Mouse (Mus musculus): Measurements from ENCODE around the gene Ppp1r14c.
"Not testable (repeated sequence)": the region's sequence is repeated elsewhere in the genome, so short reads cannot be mapped to it uniquely, and the experiment has no call there.

Ppp1r14c gene

DNA sequence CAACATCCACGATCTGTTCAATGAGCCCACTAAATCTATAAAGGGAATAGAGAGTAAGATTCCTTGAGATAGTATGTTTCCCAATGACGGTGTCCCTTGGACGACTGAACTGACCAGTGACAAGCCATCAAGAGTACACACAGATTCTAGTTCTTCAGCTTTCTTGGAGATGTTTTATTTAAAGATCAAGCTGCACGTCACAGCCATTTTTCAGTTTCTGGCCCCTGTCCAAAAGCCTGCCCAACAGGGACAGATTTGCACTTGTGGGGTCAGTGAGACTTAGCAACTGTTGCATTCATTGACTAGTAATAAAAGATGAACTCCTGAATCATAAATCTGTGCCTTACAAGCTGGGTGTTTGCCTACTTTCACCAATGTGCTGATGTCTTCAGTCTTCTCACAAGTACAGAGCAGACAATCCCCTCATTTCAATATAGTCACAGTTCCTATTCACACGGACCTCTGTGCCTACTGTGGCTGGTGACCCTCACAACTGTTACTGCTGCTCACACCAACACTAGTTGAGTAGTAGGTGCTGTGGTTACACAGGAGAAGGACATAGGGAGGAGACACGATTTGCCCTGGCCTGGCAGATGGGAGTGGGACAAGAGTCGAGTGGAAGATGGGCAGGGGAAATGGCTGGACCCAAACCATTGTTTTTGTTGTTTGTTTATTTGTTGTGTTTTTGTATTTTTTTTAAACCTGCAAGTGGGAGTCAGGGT, 37.7 kb downstream of the Ppp1r14c start:
- DNase-seq: no peak

DNA sequence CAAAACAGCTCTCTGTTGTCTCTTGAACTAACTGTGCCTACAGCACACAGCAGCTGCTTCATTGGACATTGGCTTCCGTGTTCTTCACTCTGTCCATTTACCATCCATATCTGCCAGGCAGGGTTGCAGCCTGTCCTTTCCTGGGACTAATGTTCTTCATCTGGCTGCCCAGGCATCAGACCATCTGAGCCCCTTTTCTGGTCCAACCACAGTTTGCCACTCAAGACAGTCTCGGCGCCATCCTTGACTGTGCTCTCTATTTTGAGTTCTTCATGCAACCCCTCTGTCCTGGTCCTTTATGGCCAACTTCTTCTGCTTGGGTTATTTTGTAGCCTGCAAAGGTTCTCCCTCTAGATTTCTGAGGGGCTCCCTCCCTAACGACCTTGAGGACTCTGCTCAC, 38.5 kb downstream of the Ppp1r14c start:
- no peak for DNase-seq

DNA sequence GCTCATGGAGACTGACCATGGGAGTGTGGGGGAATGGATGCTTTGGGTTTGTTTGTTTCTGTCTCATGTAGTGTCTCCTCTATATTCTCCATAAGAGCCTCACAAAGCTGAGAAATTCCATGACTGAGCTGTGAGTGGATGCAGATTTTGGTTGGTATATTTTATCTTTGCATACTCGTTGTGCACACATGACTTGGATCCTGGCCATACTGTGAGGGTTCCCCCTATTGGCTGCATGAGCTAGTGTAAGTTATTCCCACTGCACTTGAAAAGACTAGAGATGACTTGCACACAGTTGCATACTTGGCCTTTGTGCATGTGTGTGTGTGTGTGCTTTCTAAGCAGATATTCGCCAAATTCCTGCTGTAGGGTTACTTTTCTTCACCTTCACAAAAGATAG, 40.4 kb downstream of the Ppp1r14c start:
- no peak for DNase-seq

DNA sequence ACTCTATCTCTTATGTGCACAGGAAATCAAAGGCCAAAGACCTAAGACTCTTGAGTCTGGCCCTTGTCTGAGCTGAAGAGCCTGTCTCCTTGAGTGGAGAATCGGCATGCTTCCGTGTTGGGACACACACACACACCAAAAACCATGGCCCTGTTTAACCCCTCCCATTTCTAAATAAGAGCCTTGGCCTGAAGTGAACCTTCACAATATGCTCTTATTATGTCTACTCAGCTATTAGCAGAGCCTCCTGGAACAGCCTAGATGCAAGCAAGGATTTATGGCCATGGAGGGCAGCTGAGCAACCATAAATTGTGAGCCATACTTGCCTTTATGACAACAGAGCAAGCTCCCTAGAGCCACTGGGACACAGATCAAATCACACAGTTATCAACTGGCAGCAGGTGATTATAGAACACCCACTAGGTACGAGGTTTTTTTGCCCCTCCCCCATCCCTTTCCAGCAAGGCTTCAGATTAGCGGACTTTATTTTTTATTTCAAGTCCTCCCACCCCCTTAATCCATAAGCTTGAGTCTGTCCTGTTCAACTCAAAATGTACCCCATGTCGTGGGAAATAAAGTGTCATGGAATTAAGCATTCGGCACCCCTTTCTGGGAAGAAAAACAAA, 42.3 kb downstream of the Ppp1r14c start:
- DNase-seq: no peak

DNA sequence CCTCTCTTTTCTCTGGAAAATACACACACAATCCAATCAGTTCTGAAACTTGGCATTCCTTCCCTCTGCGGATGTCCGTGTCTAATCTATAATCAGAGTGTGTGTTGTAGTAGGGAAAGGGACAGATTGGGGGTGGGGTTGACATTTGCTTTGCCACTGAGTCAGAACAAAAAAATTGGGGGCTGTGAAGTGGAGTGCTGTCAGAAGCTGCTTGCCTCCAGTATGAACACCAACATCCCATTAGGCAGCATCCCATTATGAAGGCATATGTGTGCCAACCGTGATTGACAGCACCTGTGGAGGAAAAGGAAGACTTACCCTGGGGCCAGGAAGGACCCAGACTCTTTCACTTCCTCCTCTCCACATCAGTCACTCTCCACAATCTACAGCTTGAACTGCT, 42.8 kb downstream of the Ppp1r14c start:
- no peak for DNase-seq

DNA sequence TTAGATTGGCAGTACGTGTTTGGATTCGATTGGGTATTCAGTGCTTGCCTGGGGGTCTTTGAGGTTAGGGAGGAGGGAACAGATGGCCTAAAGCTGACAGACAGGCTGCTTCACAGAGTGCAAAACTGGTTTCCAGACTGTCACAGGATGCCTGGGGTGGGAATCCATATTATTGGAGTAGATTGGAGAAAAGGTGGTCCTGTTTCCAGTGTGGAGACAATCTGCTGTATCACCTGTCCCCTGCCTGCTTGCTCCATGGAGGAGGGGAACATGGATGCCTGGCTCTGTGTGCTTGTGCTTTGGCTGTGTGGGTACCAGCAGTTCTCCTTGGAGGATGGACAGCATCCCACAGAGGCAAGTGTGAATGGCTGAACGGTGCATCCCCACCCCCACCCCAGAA, 45.4 kb downstream of the Ppp1r14c start:
- no peak for DNase-seq

DNA sequence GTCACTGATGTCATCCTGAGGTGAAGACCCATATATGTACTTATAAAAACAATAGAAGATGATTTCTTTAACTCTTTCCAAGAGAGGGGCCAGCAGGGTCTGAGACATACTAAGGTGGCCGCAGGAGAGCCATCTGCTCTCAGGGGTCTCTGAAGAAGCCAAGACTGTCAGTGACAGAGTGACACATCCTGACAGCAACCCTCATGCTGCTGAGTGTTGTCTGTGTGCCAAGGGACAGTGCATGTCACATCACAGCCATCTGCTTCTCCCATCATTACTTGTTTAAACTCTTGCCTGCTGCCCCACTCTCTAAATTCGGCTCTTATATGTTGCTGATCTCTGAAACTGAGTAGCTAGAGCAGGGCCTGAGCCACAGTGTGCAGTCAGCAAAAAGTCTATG, 45.8 kb downstream of the Ppp1r14c start:
- no peak for DNase-seq

DNA sequence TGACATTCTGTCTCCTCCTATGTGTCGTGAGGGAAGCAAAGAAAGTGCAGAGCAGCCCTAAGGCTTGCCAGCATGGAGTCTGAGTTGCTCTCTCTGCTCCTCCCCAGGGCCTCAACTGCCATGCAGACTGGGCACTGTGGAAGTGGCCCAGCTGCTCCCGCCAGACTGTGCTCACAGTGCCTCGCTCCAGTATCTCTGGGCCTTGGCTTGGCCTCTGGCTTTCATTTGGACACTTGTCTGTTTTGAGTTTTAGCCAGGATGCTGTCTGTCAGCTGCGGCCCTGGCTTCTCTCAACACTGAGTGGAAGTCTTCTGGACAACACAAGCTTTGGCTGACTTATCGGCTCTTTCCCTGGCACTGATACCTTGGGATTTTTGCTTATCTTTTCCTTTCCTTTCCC, 49.0 kb downstream of the Ppp1r14c start:
- no peak for DNase-seq

DNA sequence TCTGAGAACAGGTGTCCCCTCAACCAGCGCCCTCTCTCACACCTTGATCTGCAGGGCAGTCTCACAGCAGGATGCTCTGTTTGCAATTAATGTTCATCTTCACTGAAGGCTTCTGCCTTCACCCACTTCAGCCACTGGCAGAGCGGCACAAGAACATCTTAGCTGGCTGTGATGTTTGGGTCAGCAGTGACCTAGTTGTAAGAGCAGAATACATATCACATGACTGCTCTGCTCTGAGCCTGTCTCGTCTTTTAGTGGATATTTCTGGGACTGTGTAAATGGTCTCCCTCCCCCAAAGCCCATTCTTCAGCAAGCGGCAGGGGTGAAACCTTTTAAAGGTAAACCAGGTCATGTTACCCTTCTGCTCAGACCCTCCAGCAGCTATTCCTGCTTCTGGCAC, 50.7 kb downstream of the Ppp1r14c start:
- DNase-seq: no peak

DNA sequence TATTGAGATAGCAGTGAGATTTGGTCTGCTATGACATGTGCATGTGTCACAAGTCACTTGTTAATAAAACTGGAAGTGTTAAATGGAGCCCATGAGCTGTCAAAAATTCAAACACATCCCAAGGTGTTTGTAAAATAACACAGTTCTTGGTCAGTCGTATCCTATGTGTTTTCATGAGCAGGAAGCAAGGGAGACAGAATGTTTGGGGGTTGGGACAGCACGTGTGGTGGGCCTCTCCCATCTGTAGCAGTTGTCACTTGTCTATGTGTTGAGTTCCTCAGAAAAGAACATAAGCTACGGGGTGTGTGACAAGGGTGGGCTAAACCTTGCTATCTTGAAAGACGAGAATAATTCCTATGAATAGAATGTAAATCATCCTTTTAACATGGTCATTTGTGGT, 51.6 kb downstream of the Ppp1r14c start:
- no peak for DNase-seq

DNA sequence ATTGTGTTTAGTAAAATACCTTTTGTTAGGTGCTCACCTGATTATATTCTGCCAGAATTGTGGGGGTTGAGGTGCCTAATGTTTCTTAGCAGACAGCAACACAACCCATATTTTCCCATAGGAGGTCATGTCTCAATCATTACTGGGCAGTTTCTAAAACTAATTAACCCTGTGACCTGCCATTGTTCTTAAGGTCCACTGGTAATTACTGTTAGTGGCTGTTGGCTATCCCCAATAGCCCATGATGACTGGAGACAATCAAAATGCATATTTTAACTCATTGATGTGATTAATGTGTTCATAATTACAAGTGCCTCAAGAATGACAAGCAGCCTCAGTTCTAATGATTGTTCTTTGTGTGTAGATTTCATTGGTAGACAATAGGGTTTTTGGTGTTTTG, 58.2 kb downstream of the Ppp1r14c start:
- no peak for DNase-seq

DNA sequence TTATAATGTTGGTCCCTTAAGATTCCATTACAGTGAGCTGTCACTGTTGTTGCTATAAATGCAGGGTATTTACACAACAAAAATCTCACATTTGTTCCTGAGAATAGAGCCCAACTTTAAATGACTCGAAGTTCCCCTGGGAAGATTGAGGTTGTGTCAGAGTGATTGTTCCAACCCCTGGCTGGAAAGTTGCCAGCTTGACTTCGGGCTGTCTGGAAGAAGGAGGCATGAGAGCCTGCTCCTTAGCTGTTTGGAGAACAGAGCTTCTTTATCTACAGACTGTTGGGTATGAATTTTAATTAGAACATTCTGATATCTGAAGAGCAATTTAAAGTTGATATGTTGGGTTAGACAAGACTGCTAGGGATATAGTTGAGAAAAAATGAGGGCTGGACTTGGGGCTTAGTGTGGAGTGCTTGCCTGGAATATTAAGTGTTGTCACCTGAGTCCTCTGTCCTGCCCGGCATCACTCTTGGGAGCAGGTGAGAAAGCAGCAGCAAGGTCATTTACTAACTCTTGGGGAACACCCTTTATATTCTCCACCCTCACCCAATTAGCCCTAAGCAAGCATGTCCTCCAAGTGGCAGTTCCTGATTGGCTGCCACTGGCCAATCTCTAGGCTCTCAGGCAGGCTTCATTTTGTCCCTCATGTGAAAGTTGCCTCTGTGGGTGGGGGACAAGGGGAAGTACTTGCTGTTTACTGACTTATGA, 62.0 kb downstream of the Ppp1r14c start:
- no peak for DNase-seq

DNA sequence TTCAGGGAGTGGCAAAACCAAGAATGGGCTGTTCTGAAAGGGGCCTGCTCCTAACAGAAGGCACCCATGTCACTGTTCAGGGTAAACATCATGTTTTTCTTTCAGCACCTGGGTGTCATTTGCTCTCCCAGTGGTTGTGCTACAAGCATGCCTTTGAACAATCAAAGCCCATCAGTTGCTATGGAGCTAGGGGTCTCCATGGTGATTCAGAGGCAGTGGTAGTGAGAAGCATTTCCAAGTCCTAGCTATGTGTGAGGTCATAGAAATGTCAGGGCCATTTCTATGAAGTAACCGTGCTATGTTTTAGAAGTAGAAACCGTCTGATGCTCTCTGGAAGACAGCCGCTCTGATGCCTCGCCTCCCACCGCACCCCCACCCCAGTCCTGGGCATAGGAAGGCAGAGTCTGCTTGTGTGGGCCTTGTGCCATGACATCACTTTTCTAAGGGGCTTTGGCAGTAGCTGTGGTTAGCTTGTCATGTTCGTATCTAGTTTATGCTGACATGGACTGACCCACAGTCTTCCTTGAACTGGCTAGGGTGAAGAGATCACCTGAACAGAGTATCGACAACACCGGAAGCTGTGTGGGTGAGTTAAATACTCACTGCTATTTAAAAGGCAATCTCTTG, 69.1 kb downstream of the Ppp1r14c start:
- DNase-seq: no peak

DNA sequence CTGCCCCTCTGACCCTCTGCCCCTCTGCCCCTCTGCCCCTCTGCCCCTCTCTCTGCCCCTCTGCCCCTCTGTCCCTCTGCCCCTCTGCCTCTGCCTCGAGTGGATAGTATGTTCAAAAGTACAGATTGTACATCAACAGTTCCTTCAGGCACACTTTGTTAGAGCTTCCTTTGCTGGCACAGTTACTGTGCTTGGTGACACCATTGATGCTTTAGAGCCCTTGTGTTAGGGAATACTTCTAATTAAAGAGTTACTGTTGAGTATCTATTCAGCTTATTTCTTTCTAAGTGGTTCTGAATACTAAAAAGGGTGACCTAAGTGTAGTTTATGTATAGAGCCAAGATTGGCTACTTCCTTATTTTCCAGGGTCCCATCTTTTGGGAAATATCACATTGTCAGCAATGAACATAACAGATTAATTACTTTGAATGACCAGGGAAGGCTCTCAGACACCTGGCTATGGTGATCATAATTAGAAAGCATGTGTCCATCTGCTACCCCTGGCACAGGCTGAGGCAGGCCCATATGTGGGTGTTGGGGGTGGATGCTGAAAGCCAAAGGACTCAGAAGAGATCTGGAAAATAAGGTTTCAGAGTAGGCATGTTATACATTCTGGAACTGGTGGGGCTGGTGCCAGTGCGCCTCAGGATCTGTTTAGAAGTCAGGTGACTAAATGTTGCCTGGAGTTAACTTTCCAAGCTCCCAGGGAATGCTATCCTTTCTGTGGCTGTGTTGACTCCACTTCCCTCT, 75.0 kb downstream of the Ppp1r14c start:
- DNase-seq: no peak

DNA sequence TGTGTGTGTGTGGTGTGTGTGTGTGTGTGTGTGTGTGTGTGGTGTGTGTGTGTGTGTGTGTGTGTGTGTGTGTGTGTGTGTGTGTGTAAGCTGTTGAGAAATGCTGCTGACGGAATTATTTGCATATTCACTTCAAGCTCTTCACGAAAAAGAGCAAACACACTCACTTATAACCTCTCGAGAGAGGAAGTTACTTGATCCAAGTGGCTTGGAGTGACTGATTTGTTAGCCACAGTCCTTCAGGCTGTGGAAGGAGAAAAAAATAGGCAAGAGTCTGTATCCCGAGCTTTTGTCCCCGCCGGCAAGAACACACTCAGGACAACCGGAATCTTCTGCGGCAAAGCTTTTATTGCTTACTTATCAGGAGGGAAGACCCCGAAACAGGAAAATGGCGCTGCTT, 80.9 kb downstream of the Ppp1r14c start:
- not testable (repeated sequence) for DNase-seq

DNA sequence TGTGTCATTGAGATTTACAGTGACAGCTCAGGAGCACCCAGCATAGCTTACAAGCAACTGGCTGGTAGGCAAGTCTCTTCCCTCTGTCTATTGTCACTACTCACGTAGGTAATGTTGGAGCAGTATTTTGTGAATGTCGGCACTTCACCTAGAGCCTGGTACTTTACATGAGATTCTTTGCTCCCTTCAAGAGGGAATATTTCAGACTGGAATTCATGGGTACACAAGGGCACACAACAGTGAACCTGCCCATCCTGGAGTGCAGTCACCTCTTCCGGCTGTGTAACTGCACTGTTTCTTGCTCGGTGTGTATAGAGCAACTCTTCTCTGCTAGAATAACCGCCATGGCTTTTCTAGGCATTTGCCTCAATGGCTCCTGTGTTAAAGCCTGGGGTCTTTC, 82.8 kb downstream of the Ppp1r14c start:
- no peak for DNase-seq

DNA sequence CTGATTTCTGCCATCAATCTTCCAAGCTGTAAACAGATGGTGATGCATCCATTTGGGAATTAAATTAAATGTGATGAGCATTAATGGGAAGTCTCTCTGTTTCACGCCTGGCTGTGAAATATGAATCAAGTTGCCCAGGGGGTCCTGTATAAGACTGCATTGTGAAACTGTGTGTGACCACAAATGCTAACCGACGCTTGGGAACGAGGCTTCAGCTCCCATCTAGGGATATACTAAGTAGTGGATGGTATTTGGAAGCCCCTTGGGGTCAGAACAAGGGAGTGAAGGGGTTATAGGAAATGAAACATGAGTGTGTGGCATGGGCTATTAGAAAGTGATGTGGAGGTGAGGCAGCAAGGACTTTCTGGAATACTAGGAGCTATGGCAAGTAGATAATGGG, 86.1 kb downstream of the Ppp1r14c start:
- DNase-seq: no peak

DNA sequence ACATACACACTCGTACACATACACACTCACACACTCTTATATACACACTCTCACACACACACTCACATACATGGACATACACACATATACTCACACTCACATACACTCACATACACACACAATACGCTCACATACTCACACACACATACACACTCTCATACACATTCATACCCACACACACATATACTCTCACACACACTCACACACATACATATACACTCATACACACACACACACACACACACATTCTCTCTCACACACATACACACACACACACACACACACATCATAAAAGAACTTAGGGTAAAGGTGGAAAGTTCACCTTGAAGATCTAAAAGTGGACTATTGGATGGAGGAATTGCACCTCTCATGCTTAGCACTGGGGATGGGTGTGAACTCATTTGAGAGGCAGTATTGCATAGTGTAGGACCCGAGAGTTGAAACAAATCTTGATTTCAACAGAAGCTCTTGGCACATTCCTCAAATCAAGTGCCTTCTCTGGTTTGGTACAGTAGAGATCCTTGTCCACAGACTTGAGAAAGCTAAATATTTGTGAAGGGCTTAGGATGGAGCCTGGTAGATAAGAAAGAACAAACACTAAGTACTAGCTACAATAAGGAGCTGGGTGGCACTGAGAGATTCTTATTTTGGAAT, 87.1 kb downstream of the Ppp1r14c start:
- no peak for DNase-seq

DNA sequence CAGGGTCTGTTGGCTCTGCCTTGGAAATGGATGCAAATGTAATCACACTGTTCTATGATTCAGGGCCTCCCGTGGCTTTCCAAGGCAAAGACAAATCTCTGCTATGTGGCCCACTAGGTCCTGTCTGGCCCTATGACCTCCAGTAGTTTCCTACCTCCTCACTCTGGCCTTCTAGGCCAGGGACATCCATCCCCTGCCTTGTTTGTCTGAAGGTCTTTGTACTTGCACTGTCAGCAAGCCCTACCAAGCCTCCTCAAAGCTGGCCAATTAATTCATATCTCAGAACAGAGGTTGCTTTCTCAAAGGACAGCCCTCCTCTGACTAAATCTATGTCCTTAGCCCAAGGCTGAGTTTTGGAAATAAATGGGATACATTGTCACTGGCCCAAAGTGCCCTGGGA, 92.8 kb downstream of the Ppp1r14c start:
- no peak for DNase-seq

DNA sequence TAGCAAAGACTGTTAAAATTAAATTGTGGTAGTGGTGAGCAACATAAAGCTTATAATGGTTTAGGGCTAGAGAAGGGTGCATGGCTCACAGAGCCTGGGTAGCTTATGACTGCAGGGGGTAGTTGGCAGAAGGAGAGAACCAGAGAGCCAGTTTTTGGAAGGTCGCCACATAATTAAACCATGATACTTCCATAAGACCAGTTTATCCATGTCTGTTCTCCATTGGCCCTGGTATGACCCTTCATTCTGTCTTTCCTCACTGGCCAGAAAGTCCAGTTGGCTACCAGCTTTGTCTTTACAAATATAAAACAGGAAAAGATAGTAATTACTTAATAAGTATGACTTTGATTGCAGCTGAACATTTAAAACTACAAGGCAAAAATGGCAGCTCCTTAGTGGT, 95.0 kb downstream of the Ppp1r14c start:
- no peak for DNase-seq

DNA sequence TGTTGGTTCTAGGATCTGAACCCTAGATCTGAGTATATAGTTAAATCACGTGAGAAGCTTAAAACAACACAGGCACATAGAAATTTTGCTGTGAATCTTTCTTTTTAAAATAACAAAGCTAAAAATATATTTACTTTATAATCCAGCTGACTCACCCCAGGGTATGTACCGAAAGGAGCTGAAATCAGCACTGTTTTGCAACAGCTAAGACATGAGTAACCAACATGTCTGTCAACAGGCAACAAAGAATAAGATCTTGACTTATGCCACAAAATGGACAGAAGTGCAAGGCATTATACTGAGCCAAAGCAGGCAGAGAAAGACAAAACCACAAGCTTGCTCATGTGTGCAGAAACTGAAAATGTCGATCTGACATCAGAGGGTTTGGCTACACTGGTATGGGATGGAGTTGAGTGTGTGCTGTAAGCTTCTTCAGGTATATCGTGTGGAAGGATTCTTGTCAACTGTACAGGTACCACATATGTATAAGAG, 100.3 kb downstream of the Ppp1r14c start:
- DNase-seq: no peak

DNA sequence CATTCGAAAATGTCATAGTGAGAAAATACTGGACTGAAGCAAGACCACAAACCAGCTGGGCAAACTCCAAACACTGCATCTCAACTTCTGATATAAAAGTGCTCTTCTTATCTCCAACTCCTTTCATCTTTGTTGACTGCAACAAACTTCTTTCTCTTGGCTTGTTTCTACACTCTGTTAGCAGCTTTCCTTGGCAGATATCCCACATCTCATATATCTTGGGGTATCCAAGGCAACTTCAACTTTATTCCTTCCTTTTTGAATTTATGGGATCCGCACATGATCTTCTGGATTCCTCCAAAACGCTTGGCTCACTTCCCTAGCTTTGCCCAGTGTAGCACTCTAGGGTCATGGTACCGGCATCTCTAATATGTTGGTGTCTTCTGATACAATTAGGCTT, 102.7 kb downstream of the Ppp1r14c start:
- no peak for DNase-seq
